Mouse (Mus musculus): ENCODE data around the gene Ssh3. TPM values are rescaled to one million over a fixed set of nuclear protein-coding genes. Genes with fewer than 3 reads are reported as not detected.

Gene Ssh3
- polyA plus RNA-seq (2015; fragmentation: Nextera tagmentation; extraction: Ambion mirVana): 12.2 and 16.2 TPM in 2 replicates

- no peak within 1 kb of the TSS for H3K27ac ChIP-seq
- H3K9ac ChIP-seq: 0 out of 2 replicates have a peak within 1 kb of the TSS, but pooled peaks have one; percentile 12
- H3K4me1 ChIP-seq: peaks cover 7% of the 10 kb centered on the region
- H3K4me3 ChIP-seq: peak within 1 kb of the TSS; percentile 29
- no peaks in the 10 kb centered on the region for H3K9me3 ChIP-seq
- H3K36me3 ChIP-seq (replicated peaks): no peaks in the 10 kb centered on the region
- 8% methylated on average over 46 of the region's 46 CpGs for WGBS
- ATAC-seq (replicated peaks): peak; percentile 68
- H3K27me3 ChIP-seq (replicated peaks): peaks cover 13% of the 10 kb centered on the region
- H3K4me2 ChIP-seq: peak within 1 kb of the TSS; percentile 47
These were observed at the start of gene Ssh3 for GRCm38 (mm10) chr19:4268566-4269361. Gene Ssh3, minus strand, starts transcription at chr19:4269180.

GRCm38 (mm10) chr19:4317181-4317580, 48.2 kb upstream of the Ssh3 start:
- Histone ChIP-seq H3K27ac (no peak overlapping the region), H3K9me3 (no peaks in the 10 kb centered on the region), H3K4me3 (no peak overlapping the region), H3K9ac (no peak overlapping the region), H3K27me3 (replicated peaks) (no peaks in the 10 kb centered on the region), H3K36me3 (replicated peaks) (peaks cover 31% of the 10 kb centered on the region), H3K4me1 (no peaks in the 10 kb centered on the region), H3K4me2 (no peak overlapping the region)
- 93% methylated on average over 3 of the region's 3 CpGs for WGBS
- ATAC-seq (replicated peaks): no peak

GRCm38 (mm10) chr19:4315223-4315944, 46.4 kb upstream of the Ssh3 start:
- Histone ChIP-seq H3K27ac (no peak overlapping the region), H3K27me3 (replicated peaks) (no peaks in the 10 kb centered on the region), H3K4me2 (no peak overlapping the region), H3K9me3 (no peaks in the 10 kb centered on the region), H3K36me3 (replicated peaks) (peaks cover 24% of the 10 kb centered on the region), H3K9ac (no peak overlapping the region), H3K4me3 (no peak overlapping the region), H3K4me1 (no peaks in the 10 kb centered on the region)
- 83% methylated on average over 6 of the region's 6 CpGs for WGBS
- no peak for ATAC-seq (replicated peaks)

GRCm38 (mm10) chr19:4309776-4310185, 40.8 kb upstream of the Ssh3 start:
- no peak overlapping the region for H3K27ac ChIP-seq
- H3K36me3 ChIP-seq (replicated peaks): no peaks in the 10 kb centered on the region
- peaks cover 18% of the 10 kb centered on the region for H3K4me1 ChIP-seq
- no peaks in the 10 kb centered on the region for H3K9me3 ChIP-seq
- no peaks in the 10 kb centered on the region for H3K27me3 ChIP-seq (replicated peaks)
- H3K4me3 ChIP-seq: no peak overlapping the region
- no peak overlapping the region for H3K9ac ChIP-seq
- 0 out of 2 replicates have a peak, but pooled peaks have one; percentile 12 for ATAC-seq (replicated peaks)
- H3K4me2 ChIP-seq: no peak overlapping the region

GRCm38 (mm10) chr19:4309302-4309701, 40.3 kb upstream of the Ssh3 start:
- Histone ChIP-seq H3K4me1 (peaks cover 23% of the 10 kb centered on the region), H3K9me3 (no peaks in the 10 kb centered on the region), H3K36me3 (replicated peaks) (no peaks in the 10 kb centered on the region), H3K27ac (no peak overlapping the region), H3K4me2 (no peak overlapping the region), H3K4me3 (no peak overlapping the region), H3K9ac (no peak overlapping the region), H3K27me3 (replicated peaks) (no peaks in the 10 kb centered on the region)
- 95% methylated on average over 4 of the region's 4 CpGs for WGBS
- ATAC-seq (replicated peaks): no peak

GRCm38 (mm10) chr19:4306190-4306577, 37.2 kb upstream of the Ssh3 start, which contains the start of gene Grk2:
Gene Grk2, minus strand, starts transcription at chr19:4306222.
- H3K27me3 ChIP-seq (replicated peaks): no peaks in the 10 kb centered on the region
- H3K36me3 ChIP-seq (replicated peaks): no peaks in the 10 kb centered on the region
- H3K27ac ChIP-seq: peak within 1 kb of the TSS; percentile 88
- H3K4me3 ChIP-seq: peak within 1 kb of the TSS; percentile 100
- H3K4me1 ChIP-seq: peaks cover 54% of the 10 kb centered on the region
- peak within 1 kb of the TSS; percentile 65 for H3K4me2 ChIP-seq
- peak; percentile 78 for ATAC-seq (replicated peaks)
- no peaks in the 10 kb centered on the region for H3K9me3 ChIP-seq
- peak within 1 kb of the TSS; percentile 97 for H3K9ac ChIP-seq
- 0% methylated on average over 34 of the region's 46 CpGs for WGBS

- Histone ChIP-seq H3K27ac (peak overlapping the region; percentile 88), H3K9ac (peak overlapping the region; percentile 97), H3K4me2 (peak overlapping the region; percentile 65), H3K4me1 (peaks cover 59% of the 10 kb centered on the region), H3K36me3 (replicated peaks) (no peaks in the 10 kb centered on the region), H3K4me3 (peak overlapping the region; percentile 100), H3K9me3 (no peaks in the 10 kb centered on the region), H3K27me3 (replicated peaks) (no peaks in the 10 kb centered on the region)
- WGBS: under 1% methylated on average over 62 of the region's 68 CpGs
- ATAC-seq (replicated peaks): peak; percentile 54
These were observed 36.7 kb upstream of the Ssh3 start for GRCm38 (mm10) chr19:4305491-4306189.

GRCm38 (mm10) chr19:4304871-4305321, 35.9 kb upstream of the Ssh3 start:
- peak overlapping the region; percentile 65 for H3K4me2 ChIP-seq
- H3K4me1 ChIP-seq: peaks cover 64% of the 10 kb centered on the region
- H3K36me3 ChIP-seq (replicated peaks): no peaks in the 10 kb centered on the region
- H3K4me3 ChIP-seq: peak overlapping the region; percentile 100
- no peaks in the 10 kb centered on the region for H3K9me3 ChIP-seq
- no peak for ATAC-seq (replicated peaks)
- H3K9ac ChIP-seq: peak overlapping the region; percentile 97; the same call in 1 of the 2 replicates
- WGBS: 55% methylated on average over 4 of the region's 4 CpGs
- no peak overlapping the region for H3K27ac ChIP-seq
- no peaks in the 10 kb centered on the region for H3K27me3 ChIP-seq (replicated peaks)

- H3K4me1 ChIP-seq: peaks cover 64% of the 10 kb centered on the region
These were observed 35.4 kb upstream of the Ssh3 start for GRCm38 (mm10) chr19:4304251-4304821.

GRCm38 (mm10) chr19:4303640-4303995, 34.6 kb upstream of the Ssh3 start:
- H3K27ac ChIP-seq: no peak overlapping the region

More at GRCm38 (mm10) chr19:4304251-4304821, 35.4 kb upstream of the Ssh3 start:
- Histone ChIP-seq H3K27me3 (replicated peaks) (no peaks in the 10 kb centered on the region), H3K4me2 (peak overlapping the region; percentile 65), H3K36me3 (replicated peaks) (no peaks in the 10 kb centered on the region), H3K9ac (peak overlapping the region; percentile 97; the same call in 1 of the 2 replicates), H3K9me3 (no peaks in the 10 kb centered on the region), H3K27ac (no peak overlapping the region), H3K4me3 (peak overlapping the region; percentile 100)
- no peak for ATAC-seq (replicated peaks)
- 81% methylated on average over 5 of the region's 5 CpGs for WGBS

GRCm38 (mm10) chr19:4302936-4303639, 34.1 kb upstream of the Ssh3 start:
- Histone ChIP-seq H3K27me3 (replicated peaks) (no peaks in the 10 kb centered on the region), H3K9me3 (no peaks in the 10 kb centered on the region), H3K36me3 (replicated peaks) (no peaks in the 10 kb centered on the region; the same call in 1 of the 2 replicates), H3K9ac (0 out of 2 replicates have a peak overlapping the region, but pooled peaks have one; percentile 32), H3K4me2 (peak overlapping the region; percentile 38; the same call in 1 of the 2 replicates), H3K4me1 (peaks cover 64% of the 10 kb centered on the region), H3K4me3 (no peak overlapping the region), H3K27ac (peak overlapping the region; percentile 70; the same call in 1 of the 2 replicates)
- 76% methylated on average over 7 of the region's 7 CpGs for WGBS
- ATAC-seq (replicated peaks): no peak

More at GRCm38 (mm10) chr19:4303640-4303995, 34.6 kb upstream of the Ssh3 start:
- H3K4me3 ChIP-seq: no peak overlapping the region
- H3K9me3 ChIP-seq: no peaks in the 10 kb centered on the region
- no peaks in the 10 kb centered on the region for H3K27me3 ChIP-seq (replicated peaks)
- H3K9ac ChIP-seq: no peak overlapping the region
- H3K4me1 ChIP-seq: peaks cover 64% of the 10 kb centered on the region
- 95% methylated on average over 5 of the region's 5 CpGs for WGBS
- H3K36me3 ChIP-seq (replicated peaks): no peaks in the 10 kb centered on the region
- no peak for ATAC-seq (replicated peaks)
- H3K4me2 ChIP-seq: 0 out of 2 replicates have a peak overlapping the region, but pooled peaks have one; percentile 38
